Mouse (Mus musculus): Measurements from ENCODE around the gene Nfia. TPM values are rescaled to one million over a fixed set of nuclear protein-coding genes. Genes with fewer than 3 reads are reported as not detected.

The Nfia gene
- polyA plus RNA-seq, 1 experiment from 2014 or later: 51.0 TPM

DNA sequence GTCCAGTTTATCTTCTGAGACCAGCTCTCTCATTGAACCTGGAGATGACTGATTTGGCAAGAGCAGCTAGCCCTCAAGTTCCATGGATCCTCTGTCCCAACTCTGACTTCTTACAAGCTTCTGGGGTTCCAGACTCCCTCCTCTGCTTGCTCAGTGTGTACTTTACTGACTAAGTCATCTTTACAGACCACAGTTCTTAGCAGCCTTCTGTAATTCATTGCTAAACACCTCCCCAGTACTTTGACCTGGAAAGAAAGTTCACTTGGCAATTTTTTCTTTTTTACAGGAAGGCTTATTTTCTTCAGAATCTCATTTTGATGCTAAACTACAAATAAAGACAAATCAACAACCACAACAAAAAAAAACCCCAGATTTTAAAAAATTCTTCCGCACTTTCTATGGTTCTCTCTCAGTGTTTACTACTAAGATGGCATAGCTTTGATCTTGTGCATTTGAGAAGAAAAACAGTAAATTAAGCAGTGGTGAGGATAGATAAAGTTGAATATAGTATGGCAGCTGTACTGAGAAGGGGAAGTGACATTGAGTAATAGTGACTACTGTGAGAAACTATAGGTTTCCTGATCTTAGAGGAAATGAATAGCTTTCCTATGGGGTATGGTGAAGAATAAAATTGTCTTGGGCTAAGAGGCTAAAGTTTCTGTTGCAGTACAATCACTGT, 213.7 kb downstream of the Nfia start:
- no peak overlapping the region for H3K27ac ChIP-seq
- no peaks in the 10 kb centered on the region for H3K36me3 ChIP-seq
- H3K4me1 ChIP-seq: 0 out of 2 replicates have a peak, but pooled peaks cover 5% of the 10 kb centered on the region
- 89% methylated on average over 1 of the region's 1 CpGs for WGBS
- ATAC-seq (ENCODE audit: insufficient number of reproducible peaks, insufficient read depth, low FRiP score, low TSS enrichment): no peak
- H3K9ac ChIP-seq: no peak overlapping the region
- H3K4me3 ChIP-seq: no peak overlapping the region
- no peaks in the 10 kb centered on the region for H3K27me3 ChIP-seq
- H3K9me3 ChIP-seq: no peaks in the 10 kb centered on the region
- H3K4me2 ChIP-seq (replicated peaks): no peak overlapping the region

DNA sequence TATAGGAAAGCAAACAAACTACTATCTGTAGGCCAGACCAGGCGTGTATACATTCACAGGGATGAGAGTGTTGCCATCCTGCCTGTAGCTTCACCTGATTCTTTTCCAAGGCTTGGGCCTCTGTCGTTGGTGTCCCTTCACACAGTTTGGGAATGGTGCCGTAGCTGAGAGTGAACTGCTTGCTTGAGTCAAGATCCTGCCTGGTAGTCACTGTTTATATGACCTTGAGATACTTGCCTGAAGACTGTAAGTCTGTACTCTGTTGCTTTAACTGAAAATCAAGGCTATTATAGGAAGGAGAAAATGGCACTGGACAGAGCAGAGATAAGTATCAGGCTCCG, 214.2 kb downstream of the Nfia start:
- Histone ChIP-seq H3K4me2 (replicated peaks) (no peak overlapping the region), H3K27me3 (no peaks in the 10 kb centered on the region), H3K4me1 (0 out of 2 replicates have a peak, but pooled peaks cover 7% of the 10 kb centered on the region), H3K9me3 (no peaks in the 10 kb centered on the region), H3K36me3 (no peaks in the 10 kb centered on the region), H3K9ac (no peak overlapping the region), H3K27ac (no peak overlapping the region), H3K4me3 (no peak overlapping the region)
- WGBS: 88% methylated on average over 4 of the region's 4 CpGs
- no peak for ATAC-seq (ENCODE audit: insufficient number of reproducible peaks, insufficient read depth, low FRiP score, low TSS enrichment)

DNA sequence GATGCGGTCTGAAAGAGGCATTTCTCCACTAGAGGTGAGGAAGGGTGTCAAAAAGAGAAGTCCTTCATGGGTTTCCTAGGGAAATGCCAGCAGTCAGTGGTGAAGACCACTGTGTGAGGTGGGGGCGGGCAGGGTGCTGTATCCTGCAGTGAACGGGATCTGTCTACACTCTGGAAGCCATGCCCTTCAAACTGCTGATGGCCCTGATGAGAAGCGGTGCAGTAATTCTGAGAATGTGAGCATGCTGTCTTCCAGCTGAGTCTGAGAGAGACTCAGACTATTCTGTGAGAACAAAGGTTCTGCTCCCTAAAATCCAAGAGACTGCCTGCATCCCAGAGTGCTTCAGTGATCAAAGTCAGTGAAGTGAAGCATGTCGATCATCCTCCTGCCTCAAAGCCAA, 216.2 kb downstream of the Nfia start:
- Histone ChIP-seq H3K4me1 (peaks cover 7% of the 10 kb centered on the region; the same call in 1 of the 2 replicates), H3K27me3 (no peaks in the 10 kb centered on the region), H3K9ac (no peak overlapping the region), H3K4me2 (replicated peaks) (no peak overlapping the region), H3K4me3 (no peak overlapping the region), H3K36me3 (no peaks in the 10 kb centered on the region), H3K9me3 (no peaks in the 10 kb centered on the region), H3K27ac (no peak overlapping the region)
- WGBS: 50% methylated on average over 5 of the region's 5 CpGs
- no peak for ATAC-seq (ENCODE audit: insufficient number of reproducible peaks, insufficient read depth, low FRiP score, low TSS enrichment)

DNA sequence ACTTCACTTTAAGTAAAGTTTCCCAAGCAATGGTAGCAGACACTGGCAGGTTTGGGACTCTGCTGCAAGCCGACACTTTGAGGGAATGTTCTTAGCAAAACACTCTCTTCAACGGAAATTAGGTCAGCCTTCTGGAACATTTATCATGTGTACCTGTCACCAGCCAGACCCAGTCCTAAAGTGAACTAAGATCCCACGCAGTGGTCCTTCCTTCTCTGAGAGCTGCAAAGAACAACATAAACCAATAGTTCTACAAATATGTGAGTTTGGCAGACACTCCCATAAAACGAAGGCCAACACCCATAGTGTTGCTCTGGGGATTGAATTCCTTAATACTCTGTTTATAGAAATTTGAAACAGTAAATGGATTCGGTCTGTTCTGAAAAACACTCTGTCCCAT, 217.9 kb downstream of the Nfia start:
- no peak overlapping the region for H3K4me2 ChIP-seq (replicated peaks)

DNA sequence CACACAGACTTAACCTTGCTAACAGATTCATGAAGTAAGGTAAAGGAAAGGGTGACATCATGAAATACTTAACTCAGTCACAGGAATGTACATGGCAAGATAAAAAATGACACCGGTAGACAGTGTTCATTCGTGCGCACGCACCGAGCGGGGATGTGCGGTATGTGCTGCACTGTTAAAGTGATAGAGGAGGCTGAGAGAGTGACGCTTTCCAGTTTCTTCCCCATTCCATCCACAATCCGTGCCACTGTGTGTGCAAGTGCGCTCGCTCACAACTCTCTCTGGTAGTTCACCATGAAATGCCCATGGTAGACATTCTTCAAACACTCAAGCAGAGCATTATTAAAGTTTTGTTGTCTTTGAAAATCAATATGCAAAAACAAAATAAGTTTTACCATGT, 218.9 kb downstream of the Nfia start:
- H3K9me3 ChIP-seq: no peaks in the 10 kb centered on the region
- H3K9ac ChIP-seq: no peak overlapping the region
- H3K4me3 ChIP-seq: no peak overlapping the region
- 85% methylated on average over 11 of the region's 11 CpGs for WGBS
- peaks cover 11% of the 10 kb centered on the region; the same call in 1 of the 2 replicates for H3K4me1 ChIP-seq
- no peak overlapping the region for H3K4me2 ChIP-seq (replicated peaks)
- no peak for ATAC-seq (ENCODE audit: insufficient number of reproducible peaks, insufficient read depth, low FRiP score, low TSS enrichment)
- no peaks in the 10 kb centered on the region for H3K27me3 ChIP-seq
- no peak overlapping the region for H3K27ac ChIP-seq
- H3K36me3 ChIP-seq: no peaks in the 10 kb centered on the region

More for the DNA sequence above, 217.9 kb downstream of the Nfia start:
- H3K36me3 ChIP-seq: no peaks in the 10 kb centered on the region
- no peak overlapping the region for H3K4me3 ChIP-seq
- no peak for ATAC-seq (ENCODE audit: insufficient number of reproducible peaks, insufficient read depth, low FRiP score, low TSS enrichment)
- no peaks in the 10 kb centered on the region for H3K27me3 ChIP-seq
- no peak overlapping the region for H3K27ac ChIP-seq
- no peaks in the 10 kb centered on the region for H3K9me3 ChIP-seq
- H3K4me1 ChIP-seq: peaks cover 7% of the 10 kb centered on the region; the same call in 1 of the 2 replicates
- WGBS: 55% methylated on average over 5 of the region's 5 CpGs
- H3K9ac ChIP-seq: no peak overlapping the region

DNA sequence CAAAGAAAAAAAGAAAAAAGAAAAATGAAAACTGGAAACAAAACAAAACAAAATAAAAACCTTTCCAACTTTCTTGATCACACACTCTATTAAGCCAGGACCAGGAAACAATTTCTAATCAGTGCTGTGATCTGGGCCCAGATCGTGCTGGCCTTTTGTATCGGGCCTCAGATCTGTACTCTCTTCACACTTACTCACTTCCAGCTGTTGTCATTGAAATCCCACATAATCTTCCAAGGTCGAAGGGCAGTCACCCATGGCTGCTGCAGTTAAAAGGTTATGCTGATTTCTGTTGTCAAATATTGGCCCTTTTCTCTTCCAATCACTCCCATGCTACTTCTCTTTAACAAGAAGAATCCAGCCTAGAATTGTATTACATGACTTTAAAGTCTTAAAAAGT, 219.3 kb downstream of the Nfia start:
- Histone ChIP-seq H3K4me1 (peaks cover 11% of the 10 kb centered on the region; the same call in 1 of the 2 replicates), H3K4me3 (no peak overlapping the region), H3K36me3 (no peaks in the 10 kb centered on the region), H3K9me3 (no peaks in the 10 kb centered on the region), H3K27ac (no peak overlapping the region), H3K27me3 (no peaks in the 10 kb centered on the region), H3K4me2 (replicated peaks) (no peak overlapping the region), H3K9ac (no peak overlapping the region)
- ATAC-seq (ENCODE audit: insufficient number of reproducible peaks, insufficient read depth, low FRiP score, low TSS enrichment): no peak
- WGBS: 35% methylated on average over 3 of the region's 3 CpGs

DNA sequence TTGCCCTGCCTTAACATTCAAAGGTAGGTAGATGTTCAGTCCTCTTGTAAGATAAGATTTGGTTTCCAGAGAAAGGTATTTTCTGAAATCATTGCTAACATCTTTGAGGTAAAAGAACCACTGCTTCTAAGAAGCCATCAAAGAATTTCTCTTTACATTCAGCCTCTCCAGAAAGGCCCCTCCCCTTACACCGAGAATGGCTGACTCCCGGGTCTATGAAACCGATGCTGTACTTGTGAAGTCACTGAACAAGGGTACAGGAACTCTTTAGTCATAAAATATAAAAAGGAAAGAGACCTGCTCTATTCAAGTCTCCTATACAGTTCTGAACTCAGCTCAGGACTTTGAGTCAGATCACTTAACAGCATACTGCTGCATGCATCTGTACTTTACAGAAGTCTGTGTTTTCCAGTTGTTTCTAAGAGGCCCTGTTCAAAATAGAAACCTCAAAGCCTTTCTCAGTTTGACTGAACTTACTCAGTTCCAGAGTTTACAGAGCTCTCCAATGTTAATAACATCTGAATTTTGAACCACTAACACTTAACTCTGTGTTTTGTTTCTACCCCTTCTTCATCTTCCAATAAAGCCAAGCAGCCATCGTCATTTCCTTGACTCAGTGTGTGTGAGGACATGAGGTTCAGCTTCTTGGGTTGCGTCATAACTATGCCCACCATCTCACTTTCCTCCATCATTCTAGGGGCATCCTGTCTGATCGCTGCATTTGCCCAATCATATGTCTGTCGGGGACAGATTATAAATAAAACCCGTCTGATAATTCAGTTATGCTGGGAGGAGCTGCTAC, 223.6 kb downstream of the Nfia start:
- no peaks in the 10 kb centered on the region for H3K36me3 ChIP-seq
- WGBS: 86% methylated on average over 8 of the region's 8 CpGs
- no peak overlapping the region for H3K27ac ChIP-seq
- no peak for ATAC-seq (ENCODE audit: insufficient number of reproducible peaks, insufficient read depth, low FRiP score, low TSS enrichment)
- no peaks in the 10 kb centered on the region for H3K27me3 ChIP-seq
- no peaks in the 10 kb centered on the region for H3K9me3 ChIP-seq
- H3K4me1 ChIP-seq: peaks cover 7% of the 10 kb centered on the region; the same call in 1 of the 2 replicates
- H3K4me3 ChIP-seq: no peak overlapping the region
- no peak overlapping the region for H3K4me2 ChIP-seq (replicated peaks)
- H3K9ac ChIP-seq: no peak overlapping the region

DNA sequence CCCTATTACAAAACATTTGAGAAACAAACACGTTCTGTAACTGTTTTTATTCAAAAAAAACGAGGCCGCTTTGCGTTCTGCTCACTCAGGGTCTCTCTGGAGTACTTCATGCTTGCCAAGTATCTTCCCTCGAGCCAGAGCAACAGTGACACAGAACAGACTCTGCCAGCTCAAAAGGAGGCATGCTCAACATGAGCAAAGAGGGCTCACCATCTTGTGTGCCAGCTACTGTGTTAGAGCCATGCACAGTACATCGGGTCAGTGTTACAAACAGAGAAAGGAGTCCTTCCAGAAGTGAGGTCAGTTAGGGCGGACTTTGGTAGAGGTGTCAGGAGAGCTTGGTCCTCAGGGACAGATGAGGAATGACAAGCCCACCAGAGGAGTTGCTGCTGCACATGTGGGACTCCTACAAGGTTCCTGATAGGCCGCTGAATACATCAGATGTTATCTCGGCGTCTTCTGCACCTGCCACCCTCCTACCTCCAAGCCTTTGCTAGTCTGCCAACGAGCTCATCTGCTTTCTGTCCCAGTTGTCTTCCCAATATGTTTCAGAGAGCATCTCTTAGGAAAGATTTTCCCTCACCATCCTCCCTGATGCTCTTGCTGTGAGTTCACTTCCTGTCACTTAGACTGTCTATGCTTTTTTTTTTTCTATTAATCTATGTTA, 224.8 kb downstream of the Nfia start:
- H3K27me3 ChIP-seq: no peaks in the 10 kb centered on the region
- H3K9me3 ChIP-seq: no peaks in the 10 kb centered on the region
- ATAC-seq (ENCODE audit: insufficient number of reproducible peaks, insufficient read depth, low FRiP score, low TSS enrichment): no peak
- 87% methylated on average over 11 of the region's 11 CpGs for WGBS
- peaks cover 3% of the 10 kb centered on the region for H3K36me3 ChIP-seq
- no peak overlapping the region for H3K4me3 ChIP-seq
- no peak overlapping the region for H3K4me2 ChIP-seq (replicated peaks)
- H3K27ac ChIP-seq: no peak overlapping the region
- peaks cover 6% of the 10 kb centered on the region; the same call in 1 of the 2 replicates for H3K4me1 ChIP-seq
- no peak overlapping the region for H3K9ac ChIP-seq

DNA sequence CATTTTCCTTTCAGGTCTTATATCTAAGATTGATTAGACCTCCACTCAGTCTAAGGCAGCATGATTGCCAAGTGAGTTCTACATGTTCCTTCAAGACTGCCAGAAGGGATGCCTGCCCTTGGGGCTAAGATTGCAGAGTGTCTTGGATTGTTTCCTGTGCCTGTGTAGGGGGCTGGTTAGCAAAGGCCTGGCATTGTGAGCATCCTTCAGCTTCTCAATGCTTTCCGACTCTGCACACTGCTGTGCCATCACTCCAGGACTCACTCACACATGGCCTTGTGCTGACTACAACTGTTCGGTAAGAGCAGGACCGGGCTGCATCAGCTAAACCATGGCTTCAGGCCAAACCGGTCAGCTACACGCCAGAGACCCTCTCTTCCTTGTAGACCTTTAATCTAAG, 229.7 kb downstream of the Nfia start:
- H3K36me3 ChIP-seq: peaks cover 6% of the 10 kb centered on the region
- H3K4me2 ChIP-seq (replicated peaks): no peak overlapping the region
- 84% methylated on average over 5 of the region's 5 CpGs for WGBS
- no peak overlapping the region for H3K4me3 ChIP-seq
- peaks cover 29% of the 10 kb centered on the region for H3K4me1 ChIP-seq
- ATAC-seq (ENCODE audit: insufficient number of reproducible peaks, insufficient read depth, low FRiP score, low TSS enrichment): no peak
- no peaks in the 10 kb centered on the region for H3K27me3 ChIP-seq
- no peaks in the 10 kb centered on the region for H3K9me3 ChIP-seq
- no peak overlapping the region for H3K9ac ChIP-seq
- H3K27ac ChIP-seq: no peak overlapping the region

DNA sequence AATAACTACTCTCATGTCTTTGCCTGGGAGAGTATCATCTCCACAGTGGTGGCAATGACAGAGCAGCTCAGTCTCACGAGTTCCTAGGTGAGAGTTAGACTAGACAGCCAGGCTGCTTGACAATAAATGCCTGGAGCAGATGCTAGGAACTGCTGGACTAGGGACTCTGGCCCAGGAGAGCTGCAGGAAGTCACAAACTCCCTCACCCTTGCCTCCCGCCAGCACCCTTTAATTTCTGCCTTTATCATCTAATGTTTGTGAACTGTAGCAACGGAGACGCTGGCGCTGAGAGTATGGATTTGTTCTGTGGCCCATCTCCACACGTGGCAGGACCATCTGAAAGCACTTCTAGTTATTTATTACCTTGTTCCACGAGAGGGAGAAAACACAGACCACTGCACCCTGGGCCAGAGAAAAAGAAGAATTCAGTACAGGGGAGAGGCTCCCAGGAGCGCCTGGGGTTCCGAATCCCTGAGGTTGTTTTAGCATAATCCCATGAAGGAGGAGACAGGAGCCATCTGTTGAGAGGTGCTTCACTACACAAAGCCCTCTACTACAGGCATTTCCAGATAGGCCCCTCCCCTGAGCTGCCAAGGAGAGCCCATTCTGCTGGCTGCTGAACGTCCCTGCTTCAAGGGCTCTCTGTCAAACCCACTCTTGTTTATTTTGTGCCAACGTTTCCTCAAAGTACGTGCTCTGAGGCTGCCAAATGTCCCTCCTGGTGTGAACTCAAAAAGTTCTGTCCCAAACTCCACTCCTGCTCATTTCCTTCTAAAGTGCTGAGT, 231.0 kb downstream of the Nfia start:
- H3K9ac ChIP-seq: no peak overlapping the region
- peak; percentile 50; the same call in 1 of the 2 replicates for ATAC-seq (ENCODE audit: insufficient number of reproducible peaks, insufficient read depth, low FRiP score, low TSS enrichment)
- H3K36me3 ChIP-seq: peaks cover 6% of the 10 kb centered on the region
- H3K27ac ChIP-seq: peak overlapping the region; percentile 88
- no peaks in the 10 kb centered on the region for H3K27me3 ChIP-seq
- WGBS: 18% methylated on average over 12 of the region's 12 CpGs
- no peaks in the 10 kb centered on the region for H3K9me3 ChIP-seq
- no peak overlapping the region for H3K4me3 ChIP-seq
- peaks cover 29% of the 10 kb centered on the region for H3K4me1 ChIP-seq
- no peak overlapping the region for H3K4me2 ChIP-seq (replicated peaks)

DNA sequence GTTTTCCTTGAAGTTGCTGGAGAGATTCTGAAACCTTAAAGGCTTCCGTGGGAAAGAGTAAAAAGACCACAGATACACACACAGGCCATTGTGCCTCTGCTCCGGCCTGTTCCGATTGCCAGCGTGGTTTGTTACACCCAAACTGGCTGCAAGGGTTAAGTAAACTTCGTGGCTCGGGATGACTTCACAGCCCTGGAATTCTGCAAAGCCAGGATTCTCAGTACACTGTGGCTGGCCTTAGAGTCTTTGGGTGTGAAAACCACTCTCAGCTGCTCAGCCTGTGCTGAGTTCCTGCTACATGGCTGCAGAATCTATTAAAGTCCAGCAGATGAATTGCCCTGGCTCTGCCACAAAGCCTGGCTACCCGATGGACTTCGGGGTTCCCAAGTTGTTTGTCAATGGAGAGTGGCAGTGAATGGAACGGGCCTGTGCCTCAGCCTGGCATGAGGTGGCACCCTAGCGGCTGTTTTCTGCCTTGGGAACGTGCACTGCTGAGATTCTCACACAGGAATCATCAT, 231.6 kb downstream of the Nfia start:
- Histone ChIP-seq H3K4me2 (replicated peaks) (no peak overlapping the region), H3K9ac (no peak overlapping the region), H3K4me1 (peaks cover 29% of the 10 kb centered on the region), H3K27ac (peak overlapping the region; percentile 88), H3K4me3 (no peak overlapping the region), H3K27me3 (no peaks in the 10 kb centered on the region), H3K36me3 (peaks cover 6% of the 10 kb centered on the region), H3K9me3 (no peaks in the 10 kb centered on the region)
- peak; percentile 79 for ATAC-seq (ENCODE audit: insufficient number of reproducible peaks, insufficient read depth, low FRiP score, low TSS enrichment)
- 6% methylated on average over 11 of the region's 11 CpGs for whole genome bisulfite sequencing
